Mouse (Mus musculus) layer of hippocampus, postnatal 14 days (tissue): ENCODE measurements around the gene Dpf2. TPM values are rescaled to one million over a fixed set of nuclear protein-coding genes. Genes with fewer than 3 reads are reported as not detected.
A peak's percentile ranks its signal among the peaks of the same experiment; 100 is the strongest.

Experiments used
- DNase-seq, 2 experiments: peaks; one replicate each; pipeline ENCODE4 v3.0.0; 2021 to 2022; ENCODE audit warnings: low spot score in 2 of 2, mixed read lengths in 1 of 2
- long read RNA-seq, 2 experiments: library from polyadenylated mRNA; stranded (forward); transcript quantifications; one replicate each; pipeline ENCODE4 v2.0.0; 2021
- total RNA-seq, 2 experiments: library from RNA; stranded (reverse); gene quantifications; 2 replicates each; pipeline ENCODE4 v1.2.3; 2021

Dpf2 gene
- 10 to 100 TPM; 78.1 to 92.3 TPM for total RNA-seq
- long read RNA-seq, experiment 1, transcript Dpf2-202 (12 exons, 2,406 nt) = major isoform, 36 of 64 reads
- long read RNA-seq, experiment 1, transcript Dpf2-205 (11 exons, 3,314 nt) = minor isoform, 13 of 64 reads
- long read RNA-seq, experiment 1, partial matches to known transcripts = 3 of 64 reads
- long read RNA-seq, experiment 1, other reads (novel, unspliced or antisense) = 12 of 64 reads
- long read RNA-seq, experiment 2, transcript Dpf2-205 (11 exons, 3,314 nt) = major isoform, 37 of 85 reads
- long read RNA-seq, experiment 2, transcript Dpf2-202 (12 exons, 2,406 nt) = minor isoform, 33 of 85 reads
- long read RNA-seq, experiment 2, partial matches to known transcripts = 4 of 85 reads
- long read RNA-seq, experiment 2, other reads (novel, unspliced or antisense) = 10 of 85 reads

- no peak for DNase-seq
Observed at GRCm38 (mm10) chr19:5913007-5913719, at the start of gene Dpf2. Dpf2 (minus strand) TSS chr19:5913010.

GRCm38 (mm10) chr19:5957371-5957770 is 44.6 kb upstream of the Dpf2 start:
- no peak for DNase-seq

GRCm38 (mm10) chr19:5956685-5957084 is 43.9 kb upstream of the Dpf2 start:
- DNase-seq = peak; percentile 74 to 86

DNA sequence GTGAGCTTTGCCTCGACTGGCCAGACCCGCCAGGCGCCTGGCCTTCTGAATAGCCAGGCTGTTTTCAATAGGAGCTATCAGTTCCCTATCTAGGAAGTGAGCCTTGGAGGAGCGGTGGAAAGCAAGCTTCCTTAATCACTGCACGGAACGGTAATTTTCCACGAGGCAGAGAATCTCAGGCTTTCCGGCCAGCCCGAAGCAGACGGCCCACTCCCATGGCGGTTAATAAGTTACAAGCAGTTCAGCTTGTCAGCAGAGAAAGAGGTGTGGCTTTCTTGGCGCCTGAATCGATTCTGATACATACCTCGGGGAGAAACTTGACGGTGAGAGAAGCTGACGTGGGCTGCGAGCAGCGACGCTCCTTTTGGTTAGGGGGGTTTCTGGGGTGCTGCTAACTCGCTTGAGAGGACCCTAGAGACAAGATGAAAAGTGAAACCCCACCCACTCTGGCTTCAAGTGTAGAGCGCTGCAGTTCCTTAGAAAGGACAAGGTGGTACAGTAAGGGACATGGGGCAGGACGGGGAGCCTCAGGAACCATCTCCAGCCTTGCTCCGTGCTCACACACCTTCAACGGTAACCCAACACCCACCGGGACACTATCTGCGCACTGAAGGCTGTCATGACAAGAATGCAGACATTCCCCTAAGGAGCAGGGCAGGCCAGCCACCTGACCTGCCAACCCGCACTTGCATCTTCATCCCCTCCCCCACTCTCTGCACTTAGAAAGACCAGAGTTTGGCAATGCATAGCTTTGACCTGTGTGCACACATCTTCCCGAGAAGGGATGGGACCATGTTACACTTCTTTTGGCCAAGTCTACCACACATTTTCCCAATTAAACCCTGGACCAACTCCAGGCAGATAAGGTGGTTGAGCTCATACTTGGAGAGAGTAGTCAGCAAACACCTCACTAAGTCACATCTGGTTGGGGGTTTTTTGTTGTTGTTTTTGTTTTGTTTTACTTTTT is 43.2 kb upstream of the Dpf2 start:
- DNase-seq = no peak

DNA sequence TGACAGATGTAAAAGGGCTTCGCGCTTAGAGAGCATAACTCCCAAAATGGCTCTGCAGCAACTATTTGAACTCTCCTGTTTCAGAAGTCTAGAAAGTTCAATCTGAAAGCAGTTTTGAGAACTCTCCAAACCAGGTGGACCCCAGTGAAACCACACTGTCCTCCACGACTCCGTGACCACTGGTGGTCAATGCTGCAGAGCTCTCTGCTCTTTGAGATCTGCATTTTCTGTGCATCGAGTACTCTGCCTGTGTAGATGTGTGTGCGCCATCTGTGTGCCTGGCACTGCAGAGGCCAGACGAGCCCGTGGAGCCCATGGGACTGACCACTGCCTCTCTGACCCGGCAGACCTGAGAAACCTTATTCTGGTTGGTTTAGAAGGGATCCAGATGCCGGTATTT is 42.1 kb upstream of the Dpf2 start:
- no peak for DNase-seq

- DNase-seq = no peak
Observed at GRCm38 (mm10) chr19:5954031-5954710, 41.4 kb upstream of the Dpf2 start.

- DNase-seq = no peak
Observed at GRCm38 (mm10) chr19:5953201-5953770, 40.5 kb upstream of the Dpf2 start.

DNA sequence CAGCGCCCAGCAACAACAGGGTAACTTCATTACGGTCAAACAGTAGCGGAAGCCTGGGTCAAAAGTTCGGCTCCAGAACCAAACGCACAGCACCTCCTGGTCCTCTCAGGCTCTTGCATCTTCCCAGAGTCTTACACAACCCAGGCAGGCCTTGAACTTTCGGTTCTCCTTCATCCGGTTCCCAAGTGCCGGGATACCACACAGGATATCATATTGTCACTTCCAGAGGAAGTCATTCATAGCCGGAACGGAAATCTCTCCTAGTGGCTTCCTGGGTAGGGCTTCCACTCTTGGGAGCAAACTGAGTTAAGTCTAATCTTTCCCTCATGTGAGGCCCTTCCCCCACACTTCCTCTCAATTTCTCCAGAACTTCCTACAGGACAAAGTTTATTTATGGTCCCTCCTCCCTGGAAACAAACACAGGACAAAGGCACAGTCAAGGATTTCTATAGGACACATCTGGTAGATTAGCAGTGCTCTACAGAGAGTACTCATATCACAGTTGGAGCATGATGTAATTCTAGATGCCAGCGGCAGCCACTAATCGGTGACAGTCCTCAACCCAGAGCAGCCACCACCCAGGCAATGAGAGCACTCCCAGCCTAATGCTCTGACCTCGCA is 39.4 kb upstream of the Dpf2 start:
- no peak for DNase-seq

DNA sequence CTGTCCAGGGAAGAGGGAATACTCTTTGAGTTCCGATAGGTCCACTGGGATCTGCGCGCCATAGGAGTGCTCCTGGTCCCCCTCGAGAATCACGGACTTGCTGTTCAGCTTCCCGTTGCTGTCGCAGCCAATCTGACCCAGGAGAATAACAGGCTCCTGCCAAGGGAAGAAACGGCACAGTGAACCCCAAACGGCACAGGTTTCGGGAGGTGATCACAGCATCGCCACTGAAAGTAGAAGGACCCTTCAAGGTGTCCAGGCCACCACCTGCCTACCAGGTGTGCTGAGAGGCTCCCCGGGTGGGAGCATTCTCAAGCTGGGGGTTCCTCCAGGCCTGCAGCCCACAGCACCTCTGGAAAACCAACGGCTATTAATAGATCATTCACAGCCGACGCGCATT is 38.8 kb upstream of the Dpf2 start:
- DNase-seq = no peak

GRCm38 (mm10) chr19:5950218-5950617 is 37.4 kb upstream of the Dpf2 start:
- no peak for DNase-seq

GRCm38 (mm10) chr19:5945891-5946290 is 33.1 kb upstream of the Dpf2 start:
- no peak for DNase-seq

DNA sequence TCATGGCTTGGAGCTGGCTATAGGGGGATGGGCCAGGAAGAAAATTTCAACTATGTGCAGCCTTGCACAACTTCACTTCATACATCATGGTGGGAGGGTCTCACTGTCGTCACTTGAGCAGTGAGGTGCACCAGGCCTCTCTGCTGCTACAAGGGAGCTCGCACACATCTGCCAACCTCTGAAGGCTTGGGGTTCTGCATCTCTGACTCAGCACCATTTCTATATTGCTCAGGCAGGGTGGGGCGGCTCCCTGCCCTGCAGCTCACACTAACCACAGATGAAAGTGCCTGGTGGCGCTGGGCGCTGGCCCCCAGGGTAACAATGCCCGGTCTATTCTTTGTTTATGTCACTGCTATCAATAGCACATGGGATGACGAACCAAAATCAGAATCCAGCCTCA is 32.2 kb upstream of the Dpf2 start:
- DNase-seq = no peak

- no peak for DNase-seq
Observed at GRCm38 (mm10) chr19:5944145-5944544, 31.3 kb upstream of the Dpf2 start.

GRCm38 (mm10) chr19:5943404-5943803 is 30.6 kb upstream of the Dpf2 start:
- DNase-seq = no peak

DNA sequence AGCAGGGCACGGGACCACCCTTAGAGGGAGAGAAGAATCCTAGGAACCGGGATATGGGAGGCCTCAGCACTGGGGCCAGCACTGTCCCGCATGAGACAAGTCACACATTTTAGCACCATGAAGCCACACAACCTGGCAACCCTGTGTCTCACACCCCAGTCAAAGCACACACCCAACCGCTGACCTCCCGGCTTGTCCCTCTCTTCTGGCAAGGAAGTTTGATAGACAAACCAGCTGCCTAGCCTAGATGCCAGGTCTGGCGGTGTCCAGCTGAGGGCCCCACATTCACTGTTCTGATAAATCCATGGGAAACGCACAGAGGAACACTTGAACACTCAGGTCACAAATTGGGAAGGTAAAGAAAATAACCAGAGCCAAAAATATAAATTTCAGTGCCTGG is 29.8 kb upstream of the Dpf2 start:
- DNase-seq = no peak

DNA sequence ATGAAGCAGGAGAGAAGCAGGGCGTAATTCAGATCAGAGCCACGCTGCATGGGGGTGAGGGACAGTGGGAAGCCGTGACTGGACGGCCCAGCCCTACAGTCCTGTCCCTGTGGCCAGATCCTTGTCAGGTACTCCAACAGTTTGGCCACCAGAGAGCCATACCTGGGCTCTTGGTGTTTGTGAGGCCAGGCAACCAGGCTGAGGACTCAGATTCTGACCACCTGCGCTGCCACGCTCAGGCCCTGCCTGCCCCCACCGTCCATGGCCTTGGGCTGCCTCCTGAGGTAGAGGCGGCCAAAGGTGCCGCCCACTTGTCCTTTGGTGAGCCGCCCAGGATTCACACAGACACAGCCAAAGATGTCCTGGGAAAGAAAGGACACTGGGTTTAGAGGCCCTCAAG is 27.8 kb upstream of the Dpf2 start:
- no peak for DNase-seq

GRCm38 (mm10) chr19:5940173-5940572 is 27.4 kb upstream of the Dpf2 start:
- DNase-seq = peak; percentile 13 to 39

DNA sequence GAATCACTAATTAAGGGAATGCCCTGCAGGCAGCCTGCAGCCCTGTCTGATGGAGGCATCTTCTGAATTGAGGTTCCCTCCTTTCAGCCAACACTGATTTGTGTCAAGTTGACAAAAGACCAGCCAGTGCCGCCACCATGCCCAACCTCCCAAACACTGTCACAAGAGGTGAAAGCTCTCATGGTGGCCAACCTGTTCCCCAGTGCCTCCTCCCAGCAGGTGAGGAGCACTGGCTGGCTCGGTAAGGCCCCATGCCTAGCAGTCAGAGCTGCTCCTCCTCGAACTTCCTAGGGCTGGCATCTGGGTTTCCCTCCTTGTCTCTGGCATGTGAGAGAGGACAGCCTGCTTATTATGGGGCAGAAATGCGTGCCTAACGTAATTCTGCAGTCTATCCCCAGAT is 26.9 kb upstream of the Dpf2 start:
- DNase-seq = no peak

DNA sequence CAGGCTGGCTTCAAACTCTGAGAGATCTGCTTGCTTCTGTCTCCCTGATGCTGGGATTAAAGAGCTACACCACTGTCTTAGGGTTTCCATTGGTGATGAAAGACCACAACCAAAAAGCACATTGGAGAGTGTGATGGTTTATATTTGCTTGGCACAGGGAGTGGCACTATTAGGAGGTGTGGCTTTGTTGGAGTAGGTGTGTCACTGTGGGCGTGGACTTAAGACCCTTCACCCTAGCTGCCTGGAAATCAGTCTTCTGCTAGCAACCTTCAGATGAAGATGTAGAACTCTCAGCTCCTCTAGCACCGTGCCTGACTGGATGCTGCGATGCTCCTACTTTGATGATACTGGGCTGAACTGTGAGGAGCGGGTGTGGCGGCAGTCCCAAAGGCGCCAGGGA is 25.7 kb upstream of the Dpf2 start:
- no peak for DNase-seq

DNA sequence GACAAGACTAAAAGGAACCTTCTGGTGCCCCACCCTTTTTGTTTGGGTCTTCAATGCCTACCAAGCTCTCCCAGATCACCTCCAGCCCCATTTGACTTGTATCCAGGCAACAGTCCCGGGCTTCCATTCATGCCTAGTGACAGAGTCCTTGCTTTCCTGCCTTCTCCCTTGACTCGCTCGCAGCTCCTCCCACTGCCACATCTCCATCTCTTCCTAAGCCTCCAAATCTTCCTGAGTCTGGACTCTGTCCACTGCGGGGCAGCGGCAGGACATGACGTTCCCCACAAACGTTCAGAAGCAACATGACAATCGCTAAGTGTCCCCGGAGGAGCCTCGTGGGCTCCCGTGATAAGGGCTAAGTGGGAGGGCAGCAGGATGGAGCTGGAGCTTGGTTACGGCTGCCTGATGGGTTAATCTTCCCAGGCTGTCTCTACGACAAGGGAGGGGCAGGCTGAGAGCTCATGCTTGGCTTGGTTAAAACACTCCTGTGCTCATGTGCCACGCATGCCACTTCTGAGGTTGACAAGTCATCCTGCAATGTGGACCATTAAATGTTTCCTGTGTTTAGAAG is 25.1 kb upstream of the Dpf2 start:
- DNase-seq = peak in 1 of 2 experiments; percentile 11
